Mouse (Mus musculus): ENCODE measurements at regions not wholly inside any gene's neighbourhood (a gene's known extent, or its start where the extent isn't known, plus 50 kb on each side); places are given as distances from the start of the nearest gene placed in this dataset.

DNA sequence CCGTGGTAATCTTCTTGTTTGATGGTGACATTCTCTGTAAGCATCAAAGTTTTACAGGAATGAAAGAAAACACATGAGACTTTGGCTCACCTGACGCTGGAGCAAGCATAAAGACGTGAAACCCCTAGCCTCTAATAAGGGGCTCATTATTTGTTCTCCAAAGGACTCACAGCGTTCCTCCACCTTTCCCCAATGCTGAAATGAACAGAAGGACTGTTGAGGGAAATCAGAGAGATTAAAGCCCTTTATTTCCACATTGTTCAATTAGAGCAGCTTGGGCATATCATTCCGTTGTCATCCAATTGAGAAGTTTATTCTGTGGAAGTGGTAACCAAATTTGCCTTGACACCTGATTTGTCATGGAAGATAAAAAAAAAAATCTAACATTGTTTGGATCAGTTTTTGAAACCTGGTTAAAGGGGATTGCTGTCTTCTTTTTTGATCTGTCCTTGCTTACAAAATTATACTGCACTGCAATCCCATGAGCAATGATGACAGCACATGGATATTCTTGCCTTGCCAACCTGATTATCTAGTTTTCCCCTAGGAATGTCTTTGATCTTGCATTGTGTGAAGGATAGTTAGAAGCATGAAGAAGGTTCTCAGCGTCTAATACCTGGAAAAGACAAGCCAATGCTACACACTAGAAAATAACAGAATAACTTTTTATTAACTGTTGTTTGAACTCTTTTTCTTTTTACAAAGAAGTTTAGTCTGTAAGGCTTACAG, 62.1 kb upstream of the Mrps30 start:
- TF ChIP-seq CTCF (IDR thresholded peaks at IDR 0.05; ENCODE audit: control insufficient read depth, insufficient read depth, low read length) (no peak), POLR2A (IDR thresholded peaks at IDR 0.05; ENCODE audit: borderline replicate concordance, control insufficient read depth, low read depth, low read length) (no peak)

All from bone marrow, adult 2 months (tissue).